In the genomic region with DNA sequence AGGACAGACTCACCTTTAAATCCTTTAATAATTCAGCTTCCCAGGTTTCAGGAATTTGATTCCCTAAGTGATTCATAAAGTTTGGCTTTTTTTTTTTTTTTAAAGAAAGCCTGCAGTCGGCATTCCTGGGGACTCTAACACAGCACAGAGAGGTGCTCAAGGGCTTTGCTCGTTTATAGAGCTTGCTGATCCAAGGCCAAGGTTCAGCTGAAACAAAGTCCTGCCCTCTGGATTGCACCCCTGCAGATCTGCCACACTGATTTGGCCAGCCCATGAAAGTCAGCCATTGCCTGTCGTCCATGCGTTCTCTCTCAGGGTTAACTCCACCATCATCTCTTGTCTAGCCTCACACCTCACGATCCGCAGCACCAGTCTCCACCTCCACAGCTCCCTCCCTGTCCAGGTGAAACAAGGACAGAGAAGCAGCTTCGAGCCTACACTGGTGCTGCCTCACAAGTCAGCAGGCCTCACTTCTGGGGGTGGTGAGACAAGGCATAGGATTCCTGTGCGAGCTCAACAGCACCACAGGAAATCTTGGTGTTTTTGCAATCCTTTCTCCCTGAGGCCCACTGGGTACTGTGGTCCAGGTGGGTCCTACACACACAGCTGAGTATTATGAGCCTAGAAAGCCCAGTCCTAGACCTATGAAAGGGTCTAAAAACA, we compare ENCODE assay signal across 20 mouse cellular contexts.
A peak's percentile ranks its signal among the peaks of the same experiment; 100 is the strongest.
DNase-seq lines count a peak whose midpoint lies in the region; ATAC-seq and TF ChIP-seq lines count a peak whose summit lies in the region.
"Had no signal": no experiment of that assay in that cellular context is flagged by ENCODE, and none has a peak within 500 bp of the region (broad histone marks: within the 10 kb centered on the region; RNA-seq: fewer than 3 reads in every experiment).

No protein-coding gene starts in this region.

- H3K27me3 ChIP-seq in kidney, embryonic 16.5 days (ENCODE audit: insufficient read depth, low read length) = no peaks in the 10 kb centered on the region
- no peaks in the 10 kb centered on the region for H3K27me3 ChIP-seq in midbrain, embryonic 11.5 days (ENCODE audit: control insufficient read depth, insufficient read depth, low read length)
- H3K27me3 ChIP-seq in midbrain, embryonic 14.5 days (ENCODE audit: control insufficient read depth, insufficient read depth, low read length) = no peaks in the 10 kb centered on the region
- no peaks in the 10 kb centered on the region for H3K27me3 ChIP-seq in intestine, postnatal 0 days (replicated peaks; ENCODE audit: control insufficient read depth, insufficient read depth, low read length)
- H3K27me3 ChIP-seq: neural tube, embryonic 15.5 days; Patski had no signal

- no peak overlapping the region for H3K4me2 ChIP-seq in kidney, embryonic 16.5 days (replicated peaks; ENCODE audit: low read depth, low read length)
- no peak overlapping the region for H3K4me2 ChIP-seq in midbrain, embryonic 11.5 days
- H3K4me2 ChIP-seq in midbrain, embryonic 14.5 days (ENCODE audit: low read length) = no peak overlapping the region
- H3K4me2 ChIP-seq in intestine, postnatal 0 days (replicated peaks; ENCODE audit: low read depth) = no peak overlapping the region
- H3K4me2 ChIP-seq: neural tube, embryonic 15.5 days had no signal

- no peaks in the 10 kb centered on the region for H3K4me1 ChIP-seq in kidney, embryonic 16.5 days (ENCODE audit: insufficient read depth, low read length)
- H3K4me1 ChIP-seq in midbrain, embryonic 11.5 days (ENCODE audit: control insufficient read depth, insufficient read depth, low read length) = no peaks in the 10 kb centered on the region
- no peaks in the 10 kb centered on the region for H3K4me1 ChIP-seq in midbrain, embryonic 14.5 days (ENCODE audit: control insufficient read depth, insufficient read depth, low read length)
- no peaks in the 10 kb centered on the region for H3K4me1 ChIP-seq in intestine, postnatal 0 days (replicated peaks; ENCODE audit: control insufficient read depth, insufficient read depth, low read length)
- H3K4me1 ChIP-seq: neural tube, embryonic 15.5 days had no signal

- no peak overlapping the region for H3K4me3 ChIP-seq in kidney, embryonic 16.5 days (ENCODE audit: low read length)
- H3K4me3 ChIP-seq in midbrain, embryonic 11.5 days (ENCODE audit: low read depth, low read length) = no peak overlapping the region
- no peak overlapping the region for H3K4me3 ChIP-seq in midbrain, embryonic 14.5 days (replicated peaks; ENCODE audit: low read depth, low read length)
- no peak overlapping the region for H3K4me3 ChIP-seq in intestine, postnatal 0 days (ENCODE audit: low read depth, low read length)
- H3K4me3 ChIP-seq: heart, embryonic 10.5 days; neural tube, embryonic 15.5 days had no signal

- no peaks in the 10 kb centered on the region for H3K9me3 ChIP-seq in kidney, embryonic 16.5 days (ENCODE audit: low read length)
- H3K9me3 ChIP-seq in midbrain, embryonic 11.5 days (ENCODE audit: control insufficient read depth, low read length) = no peaks in the 10 kb centered on the region
- H3K9me3 ChIP-seq in midbrain, embryonic 14.5 days (ENCODE audit: control insufficient read depth, low read length) = no peaks in the 10 kb centered on the region
- no peaks in the 10 kb centered on the region for H3K9me3 ChIP-seq in intestine, postnatal 0 days (ENCODE audit: control insufficient read depth)
- H3K9me3 ChIP-seq: heart, embryonic 10.5 days; neural tube, embryonic 15.5 days had no signal

- WGBS in kidney, embryonic 16.5 days = 52% methylated on average over 8 of the region's 8 CpGs
- 68% methylated on average over 8 of the region's 8 CpGs for WGBS in midbrain, embryonic 11.5 days
- WGBS in midbrain, embryonic 14.5 days = 70% methylated on average over 8 of the region's 8 CpGs
- WGBS in intestine, postnatal 0 days = 34% methylated on average over 8 of the region's 8 CpGs

- H3K27ac ChIP-seq in kidney, embryonic 16.5 days (ENCODE audit: low read length) = no peak overlapping the region
- H3K27ac ChIP-seq in midbrain, embryonic 11.5 days (ENCODE audit: low read depth, low read length) = no peak overlapping the region
- no peak overlapping the region for H3K27ac ChIP-seq in midbrain, embryonic 14.5 days (replicated peaks; ENCODE audit: low read depth, low read length)
- no peak overlapping the region for H3K27ac ChIP-seq in intestine, postnatal 0 days (ENCODE audit: low read depth, low read length)
- H3K27ac ChIP-seq: heart, embryonic 10.5 days; neural tube, embryonic 15.5 days had no signal

- no peaks in the 10 kb centered on the region for H3K36me3 ChIP-seq in kidney, embryonic 16.5 days (ENCODE audit: insufficient read depth, low read length)
- H3K36me3 ChIP-seq in midbrain, embryonic 11.5 days (ENCODE audit: control insufficient read depth, insufficient read depth, low read length) = no peaks in the 10 kb centered on the region
- no peaks in the 10 kb centered on the region for H3K36me3 ChIP-seq in midbrain, embryonic 14.5 days (ENCODE audit: control insufficient read depth, insufficient read depth, low read length)
- H3K36me3 ChIP-seq in intestine, postnatal 0 days (ENCODE audit: control insufficient read depth, insufficient read depth) = no peaks in the 10 kb centered on the region
- H3K36me3 ChIP-seq: neural tube, embryonic 15.5 days had no signal

- peak; percentile 23 to 30 for DNase-seq in kidney, adult 8-10 months
- peak; percentile 41 for DNase-seq in midbrain, embryonic 11.5 days (ENCODE audit: low spot score, missing footprints)
- DNase-seq in midbrain, embryonic 14.5 days = no peak
- DNase-seq in spleen, postnatal 10 days (ENCODE audit: low spot score in 2 of 2) = no peak
- no peak for DNase-seq in cerebellum, adult 11 months
- DNase-seq: adrenal gland, postnatal 36 days; cerebellum, adult 9-11 months; gastrocnemius, postnatal 25 days; heart, postnatal 14 days; liver; lung, adult 2 months; lung, postnatal 36 days; thymus, adult 2 months had no signal

- TF ChIP-seq CTCF in intestine, postnatal 0 days (IDR thresholded peaks at IDR 0.05; ENCODE audit: low read depth) = no peak

- no peak for ATAC-seq in kidney, embryonic 16.5 days (ENCODE audit: low FRiP score, low TSS enrichment)
- no peak for ATAC-seq in midbrain, embryonic 11.5 days (ENCODE audit: low FRiP score)
- no peak for ATAC-seq in midbrain, embryonic 14.5 days (ENCODE audit: low FRiP score, low TSS enrichment)
- ATAC-seq in intestine, postnatal 0 days = peak; percentile 53; the same call in 1 of the 2 replicates
- ATAC-seq: activated CD4-positive, CD25-positive, alpha-beta regulatory T cell, adult 4 months; hindbrain, embryonic 16.5 days; Patski had no signal

- H3K9ac ChIP-seq in kidney, embryonic 16.5 days (replicated peaks; ENCODE audit: low read length) = no peak overlapping the region
- H3K9ac ChIP-seq in midbrain, embryonic 11.5 days (ENCODE audit: low read length) = no peak overlapping the region
- H3K9ac ChIP-seq in midbrain, embryonic 14.5 days (replicated peaks; ENCODE audit: low read length) = no peak overlapping the region
- no peak overlapping the region for H3K9ac ChIP-seq in intestine, postnatal 0 days (ENCODE audit: low read depth, low read length)
- H3K9ac ChIP-seq: neural tube, embryonic 15.5 days had no signal

Comparison
In these comparisons a context has a peak if more than half of its experiments do, and no peak if none do; other contexts are left out.
1. DNase-seq: peak in kidney, adult 8-10 months (2 of 2) and midbrain, embryonic 11.5 days (single experiment); none in midbrain, embryonic 14.5 days (single experiment), spleen, postnatal 10 days (0 of 2) and cerebellum, adult 11 months (single experiment).